Mouse (Mus musculus) kidney, embryonic 15.5 days (tissue): Measurements from ENCODE around the gene Slc11a2. TPM values are rescaled to one million over a fixed set of nuclear protein-coding genes. Genes with fewer than 3 reads are reported as not detected.
"Not testable (repeated sequence)": the region's sequence is repeated elsewhere in the genome, so short reads cannot be mapped to it uniquely, and the experiment has no call there.

Source experiments
- ATAC-seq: fragments of 200-750 bp; cut with Nextera tagmentation; replicated peaks from 2 replicates; pipeline ENCODE4 v1.8.0; 2017; ENCODE audit warnings: moderate TSS enrichment; ENCODE audit not compliant: low FRiP score
- H3K27ac ChIP-seq: fragments of 300-500 bp; sonication (generic); 2 replicates; pipeline ENCODE4 v1.5.1; 2015; ENCODE audit warnings: mild to moderate bottlenecking, inconsistent platforms
- H3K27me3 ChIP-seq: fragments of 300-500 bp; sonication (generic); 2 replicates; pipeline ENCODE4 v1.6.1; 2015; ENCODE audit warnings: inconsistent platforms
- H3K36me3 ChIP-seq: fragments of 300-500 bp; sonication (generic); 2 replicates; pipeline ENCODE4 v1.6.1; 2015; ENCODE audit warnings: inconsistent platforms
- H3K4me1 ChIP-seq: fragments of 300-500 bp; sonication (generic); 2 replicates; pipeline ENCODE4 v1.6.1; 2015; ENCODE audit warnings: inconsistent platforms
- H3K4me2 ChIP-seq: fragments of 300-500 bp; sonication (generic); 2 replicates; pipeline ENCODE4 v1.6.1; 2015; ENCODE audit warnings: moderate library complexity, mild to moderate bottlenecking, inconsistent platforms
- H3K4me3 ChIP-seq: fragments of 300-500 bp; sonication (generic); replicated peaks from 2 replicates; pipeline ENCODE4 v1.5.1; 2015; ENCODE audit warnings: mild to moderate bottlenecking, inconsistent platforms
- H3K9ac ChIP-seq: fragments of 300-500 bp; sonication (generic); 2 replicates; pipeline ENCODE4 v1.6.1; 2015; ENCODE audit warnings: mild to moderate bottlenecking, inconsistent platforms
- H3K9me3 ChIP-seq: fragments of 300-500 bp; sonication (generic); replicated peaks from 2 replicates; pipeline ENCODE4 v1.6.1; 2016; ENCODE audit warnings: inconsistent platforms
- WGBS: fragments of 180-500 bp; shearing (Covaris S2); methylation state at CpG from one replicate; pipeline ENCODE4 v1.1.7; 2015; ENCODE audit warnings: mixed read lengths; 5-methylcytosine and 5-hydroxymethylcytosine counted together
- polyA plus RNA-seq: library from polyadenylated mRNA; unstranded; fragments of >200 nt; fragmentation: Nextera tagmentation; extraction: Ambion mirVana; gene quantifications from 2 replicates; pipeline ENCODE4 v1.2.1, GENCODE M21; 2015

Slc11a2 gene
- polyA plus RNA-seq, 1 experiment from 2014 or later = 28.2 TPM

DNA sequence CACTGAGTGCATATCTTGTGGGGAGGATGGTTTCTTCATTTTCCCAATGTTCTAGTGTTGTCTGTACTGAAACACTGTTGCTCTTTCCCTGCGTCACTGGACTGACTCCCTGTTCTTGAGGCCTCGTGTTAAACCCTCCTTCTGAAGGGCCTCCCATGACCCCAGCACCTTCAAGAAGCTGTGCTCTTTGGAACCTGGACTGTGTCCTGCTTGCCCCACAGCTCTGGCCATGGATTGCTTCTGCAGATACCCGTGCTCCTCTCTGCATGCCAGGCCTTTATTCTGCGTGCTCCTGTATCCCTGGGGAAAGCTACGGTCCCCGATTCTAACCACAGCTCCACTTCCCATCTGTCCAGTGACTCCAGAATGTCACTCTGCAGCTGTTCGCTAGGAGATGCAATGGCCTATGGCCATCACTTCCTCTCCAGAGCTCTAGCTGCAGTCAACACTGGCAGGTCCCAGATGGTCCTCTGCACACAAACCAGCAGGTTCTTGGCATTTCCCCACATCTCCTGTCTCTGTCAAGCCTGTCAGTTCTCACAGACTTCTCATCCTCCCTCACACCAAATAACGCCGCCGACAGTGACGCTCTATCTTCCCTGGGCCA lies 5.2 kb upstream of the Slc11a2 start:
- 0 out of 2 replicates have a peak, but pooled peaks cover 7% of the 10 kb centered on the region for H3K27me3 ChIP-seq
- H3K9me3 ChIP-seq = no peaks in the 10 kb centered on the region
- no peak overlapping the region for H3K27ac ChIP-seq
- no peak overlapping the region for H3K4me3 ChIP-seq
- WGBS = 61% methylated on average over 11 of the region's 11 CpGs
- no peak overlapping the region for H3K4me2 ChIP-seq
- H3K4me1 ChIP-seq = peaks cover 16% of the 10 kb centered on the region; the same call in 1 of the 2 replicates
- no peak overlapping the region for H3K9ac ChIP-seq
- no peak for ATAC-seq
- H3K36me3 ChIP-seq = no peaks in the 10 kb centered on the region

DNA sequence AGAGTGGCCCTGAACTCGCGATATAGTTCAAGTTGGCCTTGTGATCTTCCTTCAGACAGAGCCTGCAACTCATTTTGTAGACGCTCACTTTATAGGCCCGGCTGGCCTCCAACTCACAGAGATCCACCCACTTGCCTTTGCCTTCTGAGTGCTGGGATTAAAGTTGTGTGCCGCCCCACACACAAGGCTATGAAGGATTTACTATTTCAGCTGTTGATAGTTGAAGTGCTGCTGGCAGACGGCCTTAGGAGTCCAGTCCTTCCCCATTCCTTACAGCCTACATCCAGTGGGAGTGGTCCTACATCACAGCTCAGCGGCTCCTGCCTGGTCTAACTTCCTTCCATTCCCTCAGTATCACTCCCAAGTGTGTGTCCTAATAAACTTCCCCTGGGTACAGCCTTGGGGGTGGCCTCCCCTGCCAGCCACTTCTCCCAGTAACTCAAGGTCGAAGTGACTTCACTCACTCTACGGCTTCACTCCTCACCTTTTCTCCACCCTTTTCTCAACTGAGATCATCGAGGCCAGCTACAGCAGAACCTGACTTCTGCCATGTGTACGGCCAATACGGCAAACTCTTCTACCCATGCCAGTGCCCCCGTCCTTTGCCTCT lies 3.5 kb upstream of the Slc11a2 start:
- Histone ChIP-seq H3K9ac (no peak overlapping the region), H3K36me3 (no peaks in the 10 kb centered on the region), H3K4me3 (no peak overlapping the region), H3K9me3 (no peaks in the 10 kb centered on the region), H3K4me1 (peaks cover 30% of the 10 kb centered on the region), H3K27ac (peak overlapping the region; percentile 59; the same call in 1 of the 2 replicates), H3K4me2 (no peak overlapping the region), H3K27me3 (peaks cover 15% of the 10 kb centered on the region; the same call in 1 of the 2 replicates)
- 68% methylated on average over 13 of the region's 13 CpGs for WGBS
- peak; percentile 37 for ATAC-seq

DNA sequence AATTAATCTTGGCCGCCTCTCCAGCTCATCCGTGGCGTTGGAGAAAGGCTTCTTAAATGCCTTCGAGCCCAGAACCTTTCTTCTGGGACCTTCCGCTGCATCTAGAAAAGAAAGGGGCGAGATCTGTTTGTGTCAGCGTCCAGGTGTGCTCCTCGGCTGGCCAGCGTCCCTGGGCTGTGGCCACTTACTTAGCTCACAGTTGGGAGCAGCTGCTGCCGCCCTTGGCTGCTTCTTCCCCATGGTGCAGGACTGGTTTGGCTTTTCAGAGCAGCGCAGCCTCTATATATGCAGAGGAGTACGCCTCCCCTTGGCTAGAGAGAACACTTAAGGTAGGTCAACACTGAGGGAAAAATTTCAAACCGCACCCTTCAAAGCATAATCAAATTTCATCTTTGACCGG lies 956 bp downstream of the Slc11a2 start:
- ATAC-seq = no peak
- peaks cover 15% of the 10 kb centered on the region; the same call in 1 of the 2 replicates for H3K27me3 ChIP-seq

DNA sequence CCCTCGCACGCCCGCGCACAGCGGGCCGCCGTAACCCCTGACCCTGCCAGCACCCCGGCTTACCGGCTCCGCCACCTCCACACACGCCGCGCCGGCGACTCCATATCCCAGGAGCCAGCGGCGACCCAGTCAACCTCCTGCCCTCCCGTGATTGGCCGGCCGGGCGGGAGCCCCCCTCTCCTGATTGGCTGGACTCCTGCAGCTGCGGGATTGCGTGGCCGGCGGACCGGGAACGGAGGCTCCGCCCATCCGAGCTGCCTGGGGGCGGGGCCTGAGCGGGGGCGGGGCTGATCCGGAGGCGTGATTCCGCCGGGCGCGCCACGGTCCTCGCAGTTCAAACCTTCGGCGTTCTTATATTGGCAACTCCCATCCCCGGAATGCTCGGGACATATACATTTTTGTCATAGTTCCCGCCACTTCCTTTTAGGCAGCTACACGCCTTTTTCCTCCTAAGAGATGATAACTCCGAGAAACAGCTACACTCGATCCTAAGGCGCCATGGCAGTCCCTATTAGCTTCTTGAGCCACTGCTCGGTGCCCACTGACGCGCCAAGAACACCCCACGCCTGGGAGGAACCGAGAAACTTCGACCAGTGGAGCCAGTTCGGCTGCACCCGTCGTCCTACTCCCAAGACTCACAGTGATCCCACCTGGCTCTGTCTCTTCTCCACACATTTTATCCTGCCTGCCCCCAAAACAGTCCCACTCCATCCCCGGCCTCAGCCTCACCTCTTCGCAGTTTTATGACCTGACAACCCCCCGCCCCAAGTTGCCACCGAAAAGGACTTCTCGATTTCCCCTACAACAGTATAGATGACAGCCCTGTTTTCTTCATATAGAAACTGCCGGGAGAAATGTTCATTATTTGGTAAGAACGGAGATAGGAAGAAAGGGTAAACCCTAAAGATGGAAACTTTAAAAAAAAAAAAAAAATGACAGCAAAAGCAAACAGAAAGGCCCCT lies 1.7 kb downstream of the Slc11a2 start:
- Histone ChIP-seq H3K4me3 (peak overlapping the region; percentile 92), H3K27ac (peak overlapping the region; percentile 81), H3K4me1 (peaks cover 61% of the 10 kb centered on the region), H3K9ac (peak overlapping the region; percentile 89), H3K9me3 (no peaks in the 10 kb centered on the region), H3K36me3 (no peaks in the 10 kb centered on the region), H3K27me3 (peaks cover 15% of the 10 kb centered on the region; the same call in 1 of the 2 replicates), H3K4me2 (peak overlapping the region; percentile 97)
- ATAC-seq = peak; percentile 97
- WGBS = under 1% methylated on average over 65 of the region's 65 CpGs

More for the DNA sequence above, 956 bp downstream of the Slc11a2 start:
- Histone ChIP-seq H3K9ac (peak overlapping the region; percentile 59), H3K36me3 (no peaks in the 10 kb centered on the region), H3K4me1 (peaks cover 57% of the 10 kb centered on the region), H3K27ac (peak overlapping the region; percentile 81), H3K4me2 (peak overlapping the region; percentile 97), H3K9me3 (no peaks in the 10 kb centered on the region), H3K4me3 (peak overlapping the region; percentile 92)
- 3% methylated on average over 14 of the region's 14 CpGs for WGBS

DNA sequence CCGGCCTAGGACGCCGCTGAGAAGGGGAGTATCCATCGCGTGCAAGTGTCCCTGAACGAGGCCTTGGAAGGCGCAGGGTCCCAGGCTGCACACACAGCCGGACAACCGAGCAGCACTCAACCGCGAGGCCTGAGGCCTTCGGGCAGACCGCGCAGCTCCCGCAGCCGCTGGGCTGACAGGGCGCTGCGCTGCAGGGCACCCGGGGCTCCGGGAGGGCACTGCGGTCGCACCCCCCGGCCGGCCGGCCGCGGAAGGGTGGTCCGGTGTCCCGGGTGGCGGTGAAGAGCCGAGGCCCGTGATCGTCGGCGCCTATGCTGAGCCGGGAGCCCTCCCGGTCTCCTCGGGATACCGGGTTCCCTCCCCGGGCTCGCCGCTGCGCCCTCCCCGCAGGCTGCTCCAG lies 2.4 kb downstream of the Slc11a2 start:
- H3K9me3 ChIP-seq = no peaks in the 10 kb centered on the region
- H3K27me3 ChIP-seq = peaks cover 15% of the 10 kb centered on the region; the same call in 1 of the 2 replicates
- H3K4me3 ChIP-seq = peak overlapping the region; percentile 92
- H3K4me2 ChIP-seq = peak overlapping the region; percentile 97
- H3K4me1 ChIP-seq = peaks cover 64% of the 10 kb centered on the region
- under 1% methylated on average over 36 of the region's 44 CpGs for WGBS
- H3K9ac ChIP-seq = peak overlapping the region; percentile 89
- H3K27ac ChIP-seq = peak overlapping the region; percentile 60
- H3K36me3 ChIP-seq = no peaks in the 10 kb centered on the region
- peak; percentile 66 for ATAC-seq

DNA sequence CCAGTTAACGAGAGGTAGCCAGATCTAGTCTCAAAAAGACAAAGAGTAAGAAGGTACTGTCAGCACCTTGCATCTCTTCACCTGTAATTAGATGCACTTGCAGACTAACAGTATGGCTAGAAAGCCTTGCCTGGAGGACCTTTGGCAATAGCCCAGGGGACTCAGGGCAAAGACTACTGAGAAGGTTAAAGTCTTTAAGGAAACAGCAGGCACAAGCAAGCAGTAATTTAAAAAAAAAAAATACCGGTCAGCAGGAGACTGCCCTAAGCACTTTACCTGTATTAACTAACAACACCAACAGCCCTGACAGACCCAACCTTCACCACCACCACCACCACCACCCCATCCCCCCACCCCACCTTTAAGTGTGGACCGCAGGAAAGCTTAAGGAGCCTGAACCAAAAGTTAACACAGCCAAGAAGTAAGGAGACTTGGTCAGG lies 3.1 kb downstream of the Slc11a2 start, which contains the start of gene Gm5475:
Gene Gm5475, plus strand, starts transcription at position 390 of the 440 bp plus-strand sequence.
- peak within 1 kb of the TSS; percentile 82 for H3K27ac ChIP-seq
- peak within 1 kb of the TSS; percentile 92 for H3K4me3 ChIP-seq
- WGBS = 22% methylated on average over 3 of the region's 3 CpGs

DNA sequence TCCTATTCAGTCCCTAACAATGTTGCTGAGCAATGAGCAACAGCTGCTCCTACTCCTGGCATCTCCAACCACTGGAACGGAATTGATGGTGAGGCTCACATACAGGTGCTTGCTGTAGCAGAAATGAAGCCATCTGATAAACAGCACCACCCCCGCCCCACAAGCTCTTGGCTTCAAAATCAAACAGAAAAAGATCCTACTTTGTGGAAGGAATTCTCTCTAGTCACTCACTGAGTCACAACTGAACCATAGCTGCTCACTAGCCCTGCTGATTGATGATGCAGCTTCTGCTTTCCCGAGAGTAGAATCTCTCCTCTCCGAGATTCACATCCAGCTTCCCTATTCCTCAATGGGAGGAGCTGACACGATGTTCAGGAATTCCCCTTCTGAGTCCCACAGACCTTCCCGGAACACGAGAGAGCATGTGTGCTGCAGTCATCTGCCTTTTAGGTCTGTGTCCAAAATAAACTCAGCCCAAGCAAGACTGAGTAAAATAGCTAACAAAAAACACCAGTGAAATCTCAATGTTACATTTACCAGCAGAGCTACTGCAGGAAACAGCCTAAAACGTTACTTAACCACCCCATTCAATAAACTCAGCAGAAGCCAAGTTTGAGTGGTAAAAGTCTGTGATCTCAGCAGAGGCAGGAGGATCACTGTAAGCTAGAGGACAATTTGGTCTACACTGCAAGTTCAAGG lies 3.7 kb downstream of the Slc11a2 start:
- Histone ChIP-seq H3K27me3 (peaks cover 15% of the 10 kb centered on the region; the same call in 1 of the 2 replicates), H3K9me3 (no peaks in the 10 kb centered on the region), H3K4me3 (peak overlapping the region; percentile 92), H3K9ac (peak overlapping the region; percentile 36), H3K4me2 (peak overlapping the region; percentile 97), H3K36me3 (no peaks in the 10 kb centered on the region), H3K27ac (peak overlapping the region; percentile 82), H3K4me1 (peaks cover 73% of the 10 kb centered on the region)
- WGBS = 18% methylated on average over 8 of the region's 8 CpGs
- ATAC-seq = no peak

More for the DNA sequence above, 3.1 kb downstream of the Slc11a2 start, which contains the start of gene Gm5475:
- peak within 1 kb of the TSS; percentile 97 for H3K4me2 ChIP-seq
- ATAC-seq, H3K36me3 ChIP-seq, H3K9me3 ChIP-seq: not testable (repeated sequence)
- peak within 1 kb of the TSS; percentile 89 for H3K9ac ChIP-seq
- peaks cover 70% of the 10 kb centered on the region for H3K4me1 ChIP-seq
- peaks cover 15% of the 10 kb centered on the region; the same call in 1 of the 2 replicates for H3K27me3 ChIP-seq

DNA sequence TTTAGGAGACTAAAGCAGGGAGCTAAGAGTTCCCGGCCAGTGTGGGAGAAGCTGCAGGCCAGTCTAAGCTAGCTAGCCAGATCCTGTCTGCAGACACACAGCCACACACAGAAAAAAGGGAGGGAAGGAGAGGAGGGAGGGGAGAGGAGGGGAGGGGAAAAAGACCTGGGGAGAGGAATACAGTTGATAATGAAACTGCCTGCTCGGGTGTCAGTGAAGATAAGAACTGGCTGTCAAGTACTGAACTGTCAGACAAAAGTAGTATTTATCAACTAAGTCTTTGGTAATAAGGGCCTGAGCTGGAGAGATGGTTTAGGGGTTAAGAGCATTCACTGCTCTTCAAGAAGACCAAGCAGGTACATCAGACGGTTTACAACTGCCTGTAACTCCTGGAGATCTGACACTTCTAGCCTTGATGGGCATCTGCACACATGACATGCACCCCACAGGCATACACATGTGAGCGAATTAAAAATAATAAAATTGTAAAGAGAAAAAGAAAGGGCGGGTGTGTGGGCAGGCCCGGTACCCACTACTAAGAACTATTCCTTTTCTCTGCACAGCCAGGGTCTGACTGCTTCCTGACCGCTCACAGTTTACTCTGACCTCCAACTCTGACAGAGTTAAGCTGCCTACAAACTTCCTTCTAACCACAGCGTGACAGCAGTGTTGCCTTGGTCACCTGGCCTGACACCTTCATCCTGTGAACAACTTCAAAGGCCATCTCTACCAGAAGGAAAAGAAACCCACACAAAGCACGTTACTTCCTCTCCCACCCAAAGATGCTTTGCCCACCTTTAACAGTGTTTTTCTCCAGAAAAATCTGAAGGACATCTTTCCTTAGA lies 4.7 kb downstream of the Slc11a2 start:
- WGBS = 53% methylated on average over 9 of the region's 9 CpGs
- peak overlapping the region; percentile 97 for H3K4me2 ChIP-seq
- peaks cover 75% of the 10 kb centered on the region for H3K4me1 ChIP-seq
- ATAC-seq = 0 out of 2 replicates have a peak, but pooled peaks have one; percentile 22
- H3K27ac ChIP-seq = peak overlapping the region; percentile 74
- peaks cover 9% of the 10 kb centered on the region; the same call in 1 of the 2 replicates for H3K27me3 ChIP-seq
- H3K9me3 ChIP-seq = no peaks in the 10 kb centered on the region
- 0 out of 2 replicates have a peak overlapping the region, but pooled peaks have one; percentile 33 for H3K9ac ChIP-seq
- peak overlapping the region; percentile 3; the same call in 1 of the 2 replicates for H3K4me3 ChIP-seq
- H3K36me3 ChIP-seq = no peaks in the 10 kb centered on the region

DNA sequence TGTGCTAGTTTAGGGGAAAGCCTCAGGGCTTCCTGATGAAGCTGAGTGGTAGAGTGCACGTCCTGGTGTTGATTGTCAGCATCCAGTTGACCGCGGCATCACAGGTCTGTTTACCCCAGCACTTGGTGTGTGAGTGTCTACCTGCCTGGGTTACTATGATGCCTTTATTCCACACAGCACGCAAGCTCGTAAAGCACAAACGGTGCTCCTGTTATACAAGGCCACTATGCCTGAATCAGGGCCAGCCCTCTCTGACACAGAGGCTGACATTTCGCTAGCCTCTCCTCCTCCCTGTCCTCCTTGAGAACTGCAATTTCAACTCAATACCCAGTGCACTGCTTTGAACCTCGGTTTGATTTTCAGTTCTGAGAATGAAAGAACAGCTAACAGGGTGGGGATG lies 5.6 kb downstream of the Slc11a2 start:
- no peak for ATAC-seq
- H3K4me2 ChIP-seq = peak overlapping the region; percentile 12; the same call in 1 of the 2 replicates
- peak overlapping the region; percentile 74 for H3K27ac ChIP-seq
- H3K4me3 ChIP-seq = no peak overlapping the region; the same call in 1 of the 2 replicates
- 51% methylated on average over 8 of the region's 8 CpGs for WGBS
- 0 out of 2 replicates have a peak overlapping the region, but pooled peaks have one; percentile 33 for H3K9ac ChIP-seq
- peaks cover 7% of the 10 kb centered on the region; the same call in 1 of the 2 replicates for H3K27me3 ChIP-seq
- no peaks in the 10 kb centered on the region for H3K9me3 ChIP-seq
- H3K36me3 ChIP-seq = no peaks in the 10 kb centered on the region
- peaks cover 77% of the 10 kb centered on the region for H3K4me1 ChIP-seq

DNA sequence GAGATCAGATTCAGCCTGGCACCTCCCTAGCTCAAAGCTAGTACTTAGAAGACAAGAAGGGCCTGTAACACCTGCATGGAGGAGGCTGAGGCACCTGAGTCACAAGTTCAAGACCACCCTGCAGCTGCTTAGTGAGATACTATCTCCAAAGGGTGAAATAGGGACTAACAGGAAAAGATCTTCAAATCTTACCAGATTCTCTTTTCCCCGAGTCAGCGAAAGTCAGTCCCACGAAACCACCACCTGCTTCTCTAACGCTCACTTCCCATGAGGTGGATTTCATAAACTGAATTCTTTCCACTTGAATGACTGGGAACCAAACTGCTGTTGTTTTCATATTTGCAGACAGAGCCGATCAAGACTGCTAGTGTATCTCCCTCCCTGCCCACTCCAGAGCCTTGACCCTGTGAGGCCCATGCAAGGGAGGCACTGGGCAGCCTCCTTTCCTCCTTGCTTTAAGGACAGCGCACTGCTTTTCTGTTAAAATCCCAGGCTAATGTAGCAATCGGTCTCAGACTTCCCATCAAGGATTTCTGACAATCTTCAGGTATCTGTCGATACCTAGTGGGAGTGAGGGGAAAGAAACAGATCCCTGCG lies 6.9 kb downstream of the Slc11a2 start:
- H3K4me2 ChIP-seq = 0 out of 2 replicates have a peak overlapping the region, but pooled peaks have one; percentile 15
- H3K4me1 ChIP-seq = peaks cover 76% of the 10 kb centered on the region
- 65% methylated on average over 9 of the region's 9 CpGs for WGBS
- H3K27me3 ChIP-seq = no peaks in the 10 kb centered on the region
- H3K9ac ChIP-seq = no peak overlapping the region
- ATAC-seq = no peak
- H3K36me3 ChIP-seq = no peaks in the 10 kb centered on the region
- H3K27ac ChIP-seq = peak overlapping the region; percentile 64
- H3K4me3 ChIP-seq = no peak overlapping the region
- H3K9me3 ChIP-seq = no peaks in the 10 kb centered on the region
